Mouse (Mus musculus) spleen, adult 2 months (tissue): ENCODE measurements at regions not wholly inside any gene's neighbourhood (a gene's known extent, or its start where the extent isn't known, plus 50 kb on each side); places are given as distances from the start of the nearest gene placed in this dataset.

Source experiments
- DNase-seq, 2 experiments: peaks; one replicate each; pipeline versions ENCODE4 v3.0.0 to v3.0.0-alpha.2; 2012 to 2021; ENCODE audit warnings: low spot score in 2 of 2, low read depth in 1 of 2
- H3K27ac ChIP-seq: fragments of 200-500 bp; 2 replicates; pipeline ENCODE4 v1.5.1; 2012; ENCODE audit warnings: low read length, inconsistent platforms; ENCODE audit not compliant: insufficient read depth
- H3K27me3 ChIP-seq: fragments of 200-500 bp; 2 replicates; pipeline ENCODE4 v1.6.1; 2012; ENCODE audit warnings: mild to moderate bottlenecking, moderate library complexity, low read length, inconsistent platforms; ENCODE audit not compliant: control insufficient read depth, insufficient read depth
- H3K36me3 ChIP-seq: fragments of 200-500 bp; 2 replicates; pipeline ENCODE4 v1.6.1; 2012; ENCODE audit warnings: mild to moderate bottlenecking, low read length, inconsistent platforms; ENCODE audit not compliant: control insufficient read depth, insufficient read depth
- H3K4me1 ChIP-seq: fragments of 200-500 bp; 2 replicates; pipeline ENCODE4 v1.6.1; 2011; ENCODE audit warnings: inconsistent platforms; ENCODE audit not compliant: control insufficient read depth, insufficient read depth, insufficient read length
- H3K4me3 ChIP-seq: fragments of 200-500 bp; 2 replicates; pipeline ENCODE4 v1.5.1; 2011; ENCODE audit warnings: mild to moderate bottlenecking, inconsistent platforms; ENCODE audit not compliant: insufficient read depth, insufficient read length; ENCODE audit errors: extremely low read depth
- CTCF ChIP-seq: fragments of 200-500 bp; IDR thresholded peaks from 2 replicates; pipeline ENCODE4 v1.5.1; 2011; ENCODE audit warnings: mild to moderate bottlenecking, inconsistent platforms; ENCODE audit not compliant: insufficient read depth, insufficient read length, insufficient replicate concordance; ENCODE audit errors: extremely low read depth
- POLR2A ChIP-seq: fragments of 200-500 bp; IDR thresholded peaks from 2 replicates; pipeline ENCODE4 v1.6.1; 2011; ENCODE audit warnings: low read depth, low read length, inconsistent platforms
- WGBS: fragments of 180-500 bp; shearing (Covaris S2); methylation state at CpG from one replicate; pipeline ENCODE4 v1.1.7; 2018; 5-methylcytosine and 5-hydroxymethylcytosine counted together

- DNase-seq, result no peak
- Histone ChIP-seq H3K27ac (no peak overlapping the region), H3K36me3 (no peaks in the 10 kb centered on the region), H3K4me1 (no peaks in the 10 kb centered on the region), H3K4me3 (no peak overlapping the region), H3K27me3 (no peaks in the 10 kb centered on the region)
- 78% methylated on average over 4 of the region's 4 CpGs for WGBS
- TF ChIP-seq CTCF (no peak), POLR2A (no peak)
These were observed 73.5 kb downstream of the Tmem114 start for GRCm38 (mm10) chr16:8351424-8351823.

DNA sequence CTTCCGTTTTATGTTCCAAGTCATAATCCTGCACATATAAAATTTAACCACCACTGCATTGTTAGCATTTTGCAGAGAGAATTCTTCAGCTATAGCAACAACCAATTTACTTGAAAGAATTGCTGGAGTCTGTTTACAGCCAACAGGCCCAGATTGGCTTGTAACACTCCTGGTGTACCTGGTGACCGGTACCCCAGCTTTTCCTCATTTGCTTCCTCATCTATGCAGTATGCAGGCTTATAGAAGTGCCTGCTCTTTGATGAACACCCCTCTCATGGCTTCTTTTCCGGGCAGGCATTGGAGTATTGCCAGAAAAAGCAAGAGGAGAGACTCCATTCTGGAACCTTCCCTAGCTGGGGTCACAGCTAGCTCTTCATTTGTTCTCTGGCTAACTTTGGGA is 75.8 kb downstream of the Tmem114 start:
- H3K36me3 ChIP-seq, result no peaks in the 10 kb centered on the region
- H3K4me3 ChIP-seq, result no peak overlapping the region
- no peaks in the 10 kb centered on the region for H3K4me1 ChIP-seq
- 72% methylated on average over 3 of the region's 3 CpGs for WGBS
- TF ChIP-seq CTCF, result no peak
- no peaks in the 10 kb centered on the region for H3K27me3 ChIP-seq
- DNase-seq, result no peak
- no peak overlapping the region for H3K27ac ChIP-seq

GRCm38 (mm10) chr16:8348645-8349044 is 76.3 kb downstream of the Tmem114 start:
- Histone ChIP-seq H3K4me1 (no peaks in the 10 kb centered on the region), H3K36me3 (no peaks in the 10 kb centered on the region), H3K4me3 (no peak overlapping the region), H3K27ac (no peak overlapping the region), H3K27me3 (no peaks in the 10 kb centered on the region)
- 73% methylated on average over 5 of the region's 5 CpGs for WGBS
- no peak for DNase-seq
- TF ChIP-seq CTCF (no peak), POLR2A (no peak)

DNA sequence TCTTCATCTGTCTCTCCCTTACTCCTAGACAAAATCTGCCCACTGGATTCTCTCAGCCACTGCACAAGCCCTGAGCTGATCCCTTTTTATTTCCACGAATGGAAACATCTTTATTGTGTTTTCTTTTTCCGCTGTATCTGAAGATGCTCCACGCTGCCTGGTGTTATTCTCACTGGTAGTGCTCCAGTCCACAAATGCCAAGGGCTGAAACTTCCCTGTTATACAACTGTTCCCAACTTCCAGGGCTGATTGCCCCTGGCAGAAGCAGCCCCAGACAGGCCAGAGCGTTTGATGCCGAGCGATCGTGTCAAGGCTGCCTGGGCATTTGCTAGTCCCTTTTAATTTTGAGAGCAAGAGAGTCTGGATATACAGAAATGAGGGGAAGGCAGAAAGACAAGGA is 79.7 kb downstream of the Tmem114 start:
- TF ChIP-seq POLR2A (no peak), CTCF (no peak)
- H3K4me1 ChIP-seq, result no peaks in the 10 kb centered on the region
- DNase-seq, result no peak
- WGBS, result 89% methylated on average over 7 of the region's 7 CpGs
- H3K4me3 ChIP-seq, result no peak overlapping the region
- H3K36me3 ChIP-seq, result no peaks in the 10 kb centered on the region
- no peak overlapping the region for H3K27ac ChIP-seq
- H3K27me3 ChIP-seq, result no peaks in the 10 kb centered on the region

- H3K36me3 ChIP-seq, result no peaks in the 10 kb centered on the region
- DNase-seq, result no peak
These were observed 91.7 kb downstream of the Tmem114 start for GRCm38 (mm10) chr16:8333081-8333710.

GRCm38 (mm10) chr16:8311996-8312395 is 112.9 kb downstream of the Tmem114 start:
- no peak overlapping the region for H3K27ac ChIP-seq
- no peak for TF ChIP-seq POLR2A
- TF ChIP-seq CTCF, result no peak
- WGBS, result 78% methylated on average over 7 of the region's 7 CpGs
- H3K4me3 ChIP-seq, result no peak overlapping the region
- DNase-seq, result no peak
- H3K27me3 ChIP-seq, result no peaks in the 10 kb centered on the region
- H3K36me3 ChIP-seq, result no peaks in the 10 kb centered on the region
- H3K4me1 ChIP-seq, result no peaks in the 10 kb centered on the region

More at GRCm38 (mm10) chr16:8333081-8333710, 91.7 kb downstream of the Tmem114 start:
- no peak for TF ChIP-seq CTCF
- no peak for TF ChIP-seq POLR2A
- H3K4me3 ChIP-seq, result no peak overlapping the region
- H3K27ac ChIP-seq, result no peak overlapping the region
- H3K4me1 ChIP-seq, result no peaks in the 10 kb centered on the region
- no peaks in the 10 kb centered on the region for H3K27me3 ChIP-seq
- 41% methylated on average over 8 of the region's 8 CpGs for WGBS

- no peak for TF ChIP-seq POLR2A
- TF ChIP-seq CTCF, result no peak
- H3K4me3 ChIP-seq, result no peak overlapping the region
- no peaks in the 10 kb centered on the region for H3K36me3 ChIP-seq
- peak; percentile 23 to 31 for DNase-seq
- no peak overlapping the region for H3K27ac ChIP-seq
- no peaks in the 10 kb centered on the region for H3K27me3 ChIP-seq
- 45% methylated on average over 8 of the region's 8 CpGs for WGBS
- H3K4me1 ChIP-seq, result no peaks in the 10 kb centered on the region
These were observed 118.5 kb downstream of the Tmem114 start for GRCm38 (mm10) chr16:8306389-8306788.
